Mouse (Mus musculus) lung, embryonic 14.5 days (tissue): Measurements from ENCODE around the gene Cyp2j8. TPM values are rescaled to one million over a fixed set of nuclear protein-coding genes. Genes with fewer than 3 reads are reported as not detected.

Experiments used
- polyA plus RNA-seq: library from polyadenylated mRNA; unstranded; fragments of >200 nt; fragmentation: Nextera tagmentation; extraction: Ambion mirVana; gene quantifications from 2 replicates; pipeline ENCODE4 v1.2.1, GENCODE M21; 2014

Gene Cyp2j8
- polyA plus RNA-seq, 1 experiment from 2014 or later, result not detected

Other genes with a start within 250 kb of the Cyp2j8 start
- not detected in 2 replicates for gene Cyp2j11, start 158.7 kb downstream of the Cyp2j8 start, polyA plus RNA-seq
- gene Cyp2j6, start 46.3 kb upstream of the Cyp2j8 start, polyA plus RNA-seq, result 5.8 and 6.5 TPM in 2 replicates
- 2.5 and 3.0 TPM in 2 replicates for gene Cyp2j9, start 84.2 kb upstream of the Cyp2j8 start, polyA plus RNA-seq
- gene Cyp2j5, start 156.8 kb upstream of the Cyp2j8 start, polyA plus RNA-seq, result not detected in 2 replicates